Mouse (Mus musculus) regulatory T cell (primary cell): ENCODE measurements around the gene Rfx7.
"Not testable (repeated sequence)": the region's sequence is repeated elsewhere in the genome, so short reads cannot be mapped to it uniquely, and the experiment has no call there.

Experiments
- in situ Hi-C: fragments of 300-600 bp; cut with MboI, MseI; formaldehyde crosslinking; loops from one replicate; pipeline ENCODE4 v1.15.1; 2025; ENCODE audit warnings: high pct_unique_total_duplicates

Gene Rfx7

DNA sequence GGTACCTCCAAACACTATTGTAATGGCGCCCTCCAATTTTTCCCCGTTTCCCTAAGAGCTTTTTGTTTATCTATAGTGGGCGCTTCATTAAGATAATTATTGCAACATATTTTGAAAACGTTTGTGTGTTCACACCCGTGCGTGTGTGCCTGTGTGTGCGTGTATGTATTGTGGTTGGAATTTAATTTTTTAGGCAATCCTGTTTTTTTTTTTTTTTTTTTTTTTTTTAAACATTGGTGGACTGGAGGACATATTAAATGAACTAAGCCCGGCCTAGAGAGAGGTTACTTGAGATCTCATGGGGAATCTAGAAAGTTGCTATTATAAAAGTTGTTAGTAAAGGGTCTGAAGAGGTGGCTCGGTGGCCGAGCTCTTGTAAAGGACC is 131.5 kb downstream of the Rfx7 start:
- in situ Hi-C loops, result no loop called here

GRCm38 (mm10) chr9:72664409-72665351 is 132.6 kb downstream of the Rfx7 start:
- in situ Hi-C loops, result no loop called here

- in situ Hi-C loops, result no loop called here
Measured at GRCm38 (mm10) chr9:72665517-72665916, 133.5 kb downstream of the Rfx7 start.

- in situ Hi-C loops, result not testable (repeated sequence)
Measured at GRCm38 (mm10) chr9:72666352-72667021, 134.4 kb downstream of the Rfx7 start.

- in situ Hi-C loops, result no loop called here
Measured at GRCm38 (mm10) chr9:72667126-72667525, 135.1 kb downstream of the Rfx7 start.

- in situ Hi-C loops, result no loop called here
Measured at GRCm38 (mm10) chr9:72669383-72669782, 137.3 kb downstream of the Rfx7 start.

DNA sequence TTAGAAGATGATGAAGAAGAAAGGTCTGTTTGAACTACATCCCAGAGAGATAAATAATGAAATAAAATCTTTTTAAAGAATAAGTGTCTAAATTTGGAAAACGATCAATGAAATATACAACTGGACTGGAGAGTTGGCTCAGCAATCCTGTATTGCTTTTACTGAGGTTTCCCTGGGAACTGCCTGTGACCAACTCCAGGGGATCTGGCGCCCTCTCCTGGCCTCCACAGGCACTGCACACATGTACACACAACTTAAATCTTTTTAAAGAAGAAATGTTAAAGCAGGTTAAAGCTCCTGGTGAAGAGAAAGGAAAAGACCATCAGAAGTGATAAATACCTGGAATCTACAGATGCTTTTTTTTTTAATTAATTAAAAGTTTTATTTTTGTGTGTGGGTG is 140.3 kb downstream of the Rfx7 start:
- in situ Hi-C loops, result loop anchor here (5.0 kb wide), 1 partner anchor 40 kb away; no protein-coding TSS in a partner anchor
